Mouse (Mus musculus): ENCODE results near the gene Gsk3a. TPM values are rescaled to one million over a fixed set of nuclear protein-coding genes. Genes with fewer than 3 reads are reported as not detected.

Gene Gsk3a
- total and polyA plus RNA-seq, 3 experiments = 45.8 to 76.1 (median 47.5) TPM

GRCm38 (mm10) chr7:25195148-25195547 is 42.5 kb downstream of the Gsk3a start:
- H3K36me3 ChIP-seq (replicated peaks in 1 of 2; ENCODE audit: control insufficient read depth in 1 of 2, insufficient read depth in 1 of 2, low read length in 1 of 2) = peaks cover 0 to under 1% of the 10 kb centered on the region in 2 experiments
- H3K27me3 ChIP-seq (replicated peaks) = no peaks in the 10 kb centered on the region
- no peak overlapping the region for H3K27ac ChIP-seq (ENCODE audit: insufficient read depth, low read depth)
- H3K4me3 ChIP-seq (replicated peaks in 1 of 3; ENCODE audit: low read depth in 2 of 3, low read length in 2 of 3, poor library complexity in 1 of 3) = no peak overlapping the region
- H3K79me2 ChIP-seq (replicated peaks; ENCODE audit: control insufficient read depth, extremely low read depth, insufficient read depth, poor library complexity, severe bottlenecking) = no peaks in the 10 kb centered on the region
- peaks cover 0 to 4% of the 10 kb centered on the region in 2 experiments; a peak in 1 of 4 replicates for H3K4me1 ChIP-seq (ENCODE audit: control insufficient read depth in 1 of 2, insufficient read depth in 2 of 2)
- dilution Hi-C loops (cut with MboI; ENCODE audit: extremely low pct_ligation_motif_present, extremely low pct_unique_long_range_greater_than_20kb, low sequenced_read_pairs) = no loop called here
- no peaks in the 10 kb centered on the region for H3K9me3 ChIP-seq (replicated peaks; ENCODE audit: low read length)
- TF ChIP-seq JUN (IDR thresholded peaks at IDR 0.05; ENCODE audit: insufficient read depth, low read depth, low read length) = no peak
- TF ChIP-seq KAT2A (IDR thresholded peaks at IDR 0.05; ENCODE audit: insufficient replicate concordance, low read length) = no peak
- no peak for TF ChIP-seq UBTF (IDR thresholded peaks at IDR 0.05; ENCODE audit: low read depth, low read length)
- TF ChIP-seq ELF1 (IDR thresholded peaks at IDR 0.05; ENCODE audit: low read depth, low read length) = no peak
- no peak for TF ChIP-seq GABPA (IDR thresholded peaks at IDR 0.05; ENCODE audit: insufficient replicate concordance, low read depth, low read length)
- TF ChIP-seq ZNF384 (IDR thresholded peaks at IDR 0.05; ENCODE audit: low read depth, low read length) = no peak
- H3K9ac ChIP-seq (ENCODE audit: insufficient read depth, low read depth) = no peak overlapping the region
- no peak overlapping the region for H3K4me2 ChIP-seq (ENCODE audit: insufficient read depth, low read depth, poor library complexity, severe bottlenecking)
- no peak for DNase-seq (ENCODE audit: extremely low read depth)
- in situ Hi-C loops (cut with MboI; ENCODE audit: low pct_ligation_motif_present, low pct_unique_long_range_greater_than_20kb, low sequenced_read_pairs) = no loop called here

DNA sequence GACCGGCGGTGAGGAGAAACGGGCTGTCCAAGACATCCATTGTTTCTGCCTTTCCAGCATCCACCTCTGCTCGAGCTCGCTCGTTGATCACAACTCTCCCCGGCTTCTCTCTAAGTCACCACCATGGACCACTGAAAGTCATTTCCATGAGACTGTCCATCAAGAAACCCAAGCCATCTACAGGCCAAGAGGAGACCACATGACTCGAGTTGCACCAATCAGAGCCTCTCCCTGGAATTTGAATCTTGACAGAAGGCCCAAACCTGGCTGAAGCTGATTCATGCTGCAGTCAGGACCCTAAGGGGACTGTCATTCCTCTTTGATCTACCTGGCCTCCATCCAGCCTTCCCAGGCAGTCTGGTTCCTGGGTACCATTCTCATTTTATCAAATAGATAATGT is 45.5 kb downstream of the Gsk3a start:
- H3K79me2 ChIP-seq (replicated peaks; ENCODE audit: control insufficient read depth, extremely low read depth, insufficient read depth, poor library complexity, severe bottlenecking) = no peaks in the 10 kb centered on the region
- no peaks in the 10 kb centered on the region for H3K27me3 ChIP-seq (replicated peaks)
- TF ChIP-seq IRF4 (IDR thresholded peaks at IDR 0.05; ENCODE audit: low read depth, low read length) (no peak), ETS1 (conservative IDR thresholded peaks at IDR 0.05; ENCODE audit: low read depth, low read length) (no peak), USF1 (IDR thresholded peaks at IDR 0.05; ENCODE audit: low read depth, low read length) (peak; percentile 44), USF2 (conservative IDR thresholded peaks at IDR 0.05; ENCODE audit: low read depth, low read length) (peak; percentile 44)
- H3K4me2 ChIP-seq (ENCODE audit: insufficient read depth, low read depth, poor library complexity, severe bottlenecking) = no peak overlapping the region
- DNase-seq (ENCODE audit: extremely low read depth) = no peak
- H3K4me1 ChIP-seq (ENCODE audit: control insufficient read depth in 1 of 2, insufficient read depth in 2 of 2) = peaks cover 0 to 7% of the 10 kb centered on the region in 2 experiments; a peak in 3 of 4 replicates
- dilution Hi-C loops (cut with MboI; ENCODE audit: extremely low pct_ligation_motif_present, extremely low pct_unique_long_range_greater_than_20kb, low sequenced_read_pairs) = no loop called here
- no peaks in the 10 kb centered on the region for H3K36me3 ChIP-seq (replicated peaks in 1 of 2; ENCODE audit: control insufficient read depth in 1 of 2, insufficient read depth in 1 of 2, low read length in 1 of 2)
- no peak overlapping the region for H3K4me3 ChIP-seq (replicated peaks in 1 of 3; ENCODE audit: low read depth in 2 of 3, low read length in 2 of 3, poor library complexity in 1 of 3)
- in situ Hi-C loops (cut with MboI; ENCODE audit: low pct_ligation_motif_present, low pct_unique_long_range_greater_than_20kb, low sequenced_read_pairs) = no loop called here
- no peak overlapping the region for H3K9ac ChIP-seq (ENCODE audit: insufficient read depth, low read depth)
- H3K27ac ChIP-seq (ENCODE audit: insufficient read depth, low read depth) = no peak overlapping the region
- no peaks in the 10 kb centered on the region for H3K9me3 ChIP-seq (replicated peaks; ENCODE audit: low read length)

- H3K79me2 ChIP-seq (replicated peaks; ENCODE audit: control insufficient read depth, extremely low read depth, insufficient read depth, poor library complexity, severe bottlenecking) = no peaks in the 10 kb centered on the region
- H3K36me3 ChIP-seq (replicated peaks in 1 of 2; ENCODE audit: control insufficient read depth in 1 of 2, insufficient read depth in 1 of 2, low read length in 1 of 2) = no peaks in the 10 kb centered on the region
- H3K4me3 ChIP-seq (replicated peaks in 1 of 3; ENCODE audit: low read depth in 2 of 3, low read length in 2 of 3, poor library complexity in 1 of 3) = no peak overlapping the region
- no peaks in the 10 kb centered on the region for H3K27me3 ChIP-seq (replicated peaks)
- H3K27ac ChIP-seq (ENCODE audit: insufficient read depth, low read depth) = no peak overlapping the region
- dilution Hi-C loops (cut with MboI; ENCODE audit: extremely low pct_ligation_motif_present, extremely low pct_unique_long_range_greater_than_20kb, low sequenced_read_pairs) (no loop called here), in situ Hi-C loops (cut with MboI; ENCODE audit: low pct_ligation_motif_present, low pct_unique_long_range_greater_than_20kb, low sequenced_read_pairs) (no loop called here)
- peaks cover 0 to 7% of the 10 kb centered on the region in 2 experiments; a peak in 3 of 4 replicates for H3K4me1 ChIP-seq (ENCODE audit: control insufficient read depth in 1 of 2, insufficient read depth in 2 of 2)
- no peak overlapping the region for H3K9ac ChIP-seq (ENCODE audit: insufficient read depth, low read depth)
- no peak for DNase-seq (ENCODE audit: extremely low read depth)
- TF ChIP-seq ETS1 (conservative IDR thresholded peaks at IDR 0.05; ENCODE audit: low read depth, low read length) (no peak), MAZ (IDR thresholded peaks at IDR 0.05; ENCODE audit: low read depth, low read length) (no peak), USF2 (conservative IDR thresholded peaks at IDR 0.05; ENCODE audit: low read depth, low read length) (no peak), EP300 (IDR thresholded peaks at IDR 0.05; ENCODE audit: low read length) (no peak), ZMIZ1 (IDR thresholded peaks at IDR 0.05; ENCODE audit: low read depth, low read length) (no peak), KAT2A (IDR thresholded peaks at IDR 0.05; ENCODE audit: insufficient replicate concordance, low read length) (no peak), POLR2AphosphoS2 (IDR thresholded peaks at IDR 0.05; ENCODE audit: low read depth, low read length) (no peak), ZC3H11A (IDR thresholded peaks at IDR 0.05; ENCODE audit: low read depth, low read length) (no peak), TCF12 (IDR thresholded peaks at IDR 0.05; ENCODE audit: low read depth, low read length) (no peak), E2F4 (IDR thresholded peaks at IDR 0.05; ENCODE audit: insufficient replicate concordance, low read depth, low read length) (no peak), RAD21 (IDR thresholded peaks at IDR 0.05; ENCODE audit: low read depth, low read length) (no peak), UBTF (IDR thresholded peaks at IDR 0.05; ENCODE audit: low read depth, low read length) (no peak), CTCF (conservative IDR thresholded peaks at IDR 0.05 in 1 of 2, IDR thresholded peaks at IDR 0.05 in 1 of 2; ENCODE audit: low read depth in 2 of 2, low read length in 2 of 2) (no peak), RCOR1 (conservative IDR thresholded peaks at IDR 0.05; ENCODE audit: low read depth, low read length) (no peak), MAFK (IDR thresholded peaks at IDR 0.05; ENCODE audit: insufficient replicate concordance, low read length) (no peak)
- no peaks in the 10 kb centered on the region for H3K9me3 ChIP-seq (replicated peaks; ENCODE audit: low read length)
- no peak overlapping the region for H3K4me2 ChIP-seq (ENCODE audit: insufficient read depth, low read depth, poor library complexity, severe bottlenecking)
These were observed 46.8 kb downstream of the Gsk3a start for GRCm38 (mm10) chr7:25190806-25191205.

Data from CH12.LX (cell line).